Mouse (Mus musculus): ENCODE data around the gene Nexn. TPM values are rescaled to one million over a fixed set of nuclear protein-coding genes. Genes with fewer than 3 reads are reported as not detected.

Nexn gene
- polyA plus RNA-seq, 1 experiment from 2014 or later, result 3.8 TPM

DNA sequence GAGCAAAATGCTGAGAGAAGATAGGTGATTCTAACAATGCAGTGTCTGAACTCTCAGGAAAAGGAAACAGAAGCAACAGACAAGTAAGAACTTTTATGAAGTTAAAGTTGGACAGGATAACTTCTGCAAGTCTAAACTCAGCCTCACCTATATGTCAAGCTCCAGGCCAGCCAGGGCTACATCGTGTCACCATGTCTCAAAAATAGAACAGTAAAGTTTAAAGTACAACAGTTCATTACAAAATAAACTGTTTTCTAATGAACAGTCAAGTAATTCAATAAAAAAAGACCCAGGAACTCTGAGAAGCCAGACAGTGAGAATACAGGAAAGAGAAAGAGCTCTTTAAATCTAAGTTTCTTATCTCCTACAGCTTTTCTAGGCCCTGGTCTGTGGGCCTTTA lies 15.7 kb downstream of the Nexn start:
- Histone ChIP-seq H3K9me3 (no peaks in the 10 kb centered on the region), H3K4me3 (no peak overlapping the region), H3K27me3 (no peaks in the 10 kb centered on the region), H3K4me1 (replicated peaks) (no peaks in the 10 kb centered on the region), H3K4me2 (no peak overlapping the region), H3K36me3 (no peaks in the 10 kb centered on the region), H3K9ac (no peak overlapping the region), H3K27ac (no peak overlapping the region)
- WGBS, result 90% methylated on average over 1 of the region's 1 CpGs
- no peak for ATAC-seq (ENCODE audit: low FRiP score)

DNA sequence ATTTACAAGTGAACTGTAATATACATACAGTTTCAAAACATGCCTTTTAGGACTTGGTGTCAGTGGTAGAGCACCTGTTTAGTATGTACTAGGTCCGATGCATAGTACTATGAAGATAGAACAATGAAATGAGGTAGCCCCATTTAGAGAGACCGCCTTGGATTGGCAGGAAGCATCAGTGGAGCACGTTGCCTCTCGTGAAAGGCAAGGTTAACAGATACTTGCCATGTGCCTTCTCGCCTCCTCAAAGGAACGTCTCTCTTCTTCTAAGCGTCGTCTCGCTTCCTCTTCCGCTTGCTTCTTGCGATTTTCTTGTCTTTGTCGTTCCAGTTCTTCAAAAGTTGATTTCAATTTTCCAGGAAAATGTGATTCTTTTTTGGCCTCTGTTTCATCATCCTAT lies 18.4 kb downstream of the Nexn start:
- 91% methylated on average over 12 of the region's 12 CpGs for WGBS
- Histone ChIP-seq H3K4me3 (no peak overlapping the region), H3K27me3 (no peaks in the 10 kb centered on the region), H3K36me3 (no peaks in the 10 kb centered on the region), H3K9ac (no peak overlapping the region), H3K9me3 (no peaks in the 10 kb centered on the region), H3K4me1 (replicated peaks) (no peaks in the 10 kb centered on the region), H3K4me2 (no peak overlapping the region), H3K27ac (no peak overlapping the region)
- ATAC-seq (ENCODE audit: low FRiP score), result no peak

DNA sequence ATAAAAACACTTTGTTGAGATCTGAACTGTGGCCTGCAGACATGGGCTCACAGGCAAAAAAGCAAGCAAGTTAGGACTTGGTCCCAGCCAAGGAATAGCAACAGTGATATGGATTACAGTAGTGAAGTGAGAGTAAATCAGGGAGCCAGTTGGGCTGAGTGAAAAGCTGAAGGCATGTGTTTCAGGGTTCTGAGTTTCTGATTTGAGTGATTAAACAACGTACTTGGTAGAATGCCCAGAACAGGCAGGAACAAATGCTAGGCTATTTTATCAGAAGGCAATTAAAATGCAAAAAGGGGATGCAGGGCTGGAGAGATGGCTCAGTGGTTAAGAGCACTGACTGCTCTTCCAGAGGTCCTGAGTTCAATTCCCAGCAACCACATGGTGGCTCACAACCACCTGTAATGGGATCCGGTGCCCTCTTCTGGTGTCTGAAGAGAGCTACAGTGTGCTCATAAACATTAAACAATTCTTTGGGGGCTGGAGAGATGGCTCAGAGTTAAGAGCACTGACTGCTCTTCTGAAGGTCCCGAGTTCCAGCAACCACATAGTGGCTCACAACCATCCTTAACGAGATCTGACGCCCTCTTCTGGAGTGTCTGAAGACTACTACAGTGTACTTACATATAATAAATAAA lies 20.8 kb downstream of the Nexn start:
- 77% methylated on average over 5 of the region's 5 CpGs for WGBS
- H3K27ac ChIP-seq, result no peak overlapping the region
- no peak overlapping the region for H3K9ac ChIP-seq
- no peak overlapping the region for H3K4me2 ChIP-seq
- no peaks in the 10 kb centered on the region for H3K9me3 ChIP-seq
- no peaks in the 10 kb centered on the region for H3K4me1 ChIP-seq (replicated peaks)
- H3K4me3 ChIP-seq, result no peak overlapping the region
- H3K27me3 ChIP-seq, result no peaks in the 10 kb centered on the region
- H3K36me3 ChIP-seq, result no peaks in the 10 kb centered on the region
- ATAC-seq (ENCODE audit: low FRiP score), result no peak

DNA sequence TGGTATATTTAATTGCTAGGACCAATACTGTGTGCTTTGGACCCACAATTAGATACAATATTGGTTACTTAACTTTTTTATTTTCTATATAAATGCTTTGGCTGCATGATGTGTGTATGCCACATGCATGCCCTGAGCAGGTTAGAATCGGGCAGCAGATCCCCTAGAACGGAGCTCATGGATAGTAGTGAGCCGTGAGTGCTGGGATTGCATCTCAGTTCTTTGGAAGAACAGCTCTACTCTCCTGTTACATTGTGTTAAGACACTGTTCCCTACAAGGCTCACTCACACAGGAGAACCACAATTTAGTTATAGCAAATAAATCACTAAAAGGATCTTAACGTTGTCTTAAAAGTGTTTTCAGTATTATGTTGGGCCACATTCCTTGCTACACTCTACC lies 22.8 kb downstream of the Nexn start:
- Histone ChIP-seq H3K9me3 (no peaks in the 10 kb centered on the region), H3K4me3 (no peak overlapping the region), H3K9ac (no peak overlapping the region), H3K4me1 (replicated peaks) (no peaks in the 10 kb centered on the region), H3K27me3 (no peaks in the 10 kb centered on the region), H3K36me3 (peaks cover 12% of the 10 kb centered on the region), H3K4me2 (no peak overlapping the region), H3K27ac (no peak overlapping the region)
- 81% methylated on average over 4 of the region's 4 CpGs for WGBS
- no peak for ATAC-seq (ENCODE audit: low FRiP score)

DNA sequence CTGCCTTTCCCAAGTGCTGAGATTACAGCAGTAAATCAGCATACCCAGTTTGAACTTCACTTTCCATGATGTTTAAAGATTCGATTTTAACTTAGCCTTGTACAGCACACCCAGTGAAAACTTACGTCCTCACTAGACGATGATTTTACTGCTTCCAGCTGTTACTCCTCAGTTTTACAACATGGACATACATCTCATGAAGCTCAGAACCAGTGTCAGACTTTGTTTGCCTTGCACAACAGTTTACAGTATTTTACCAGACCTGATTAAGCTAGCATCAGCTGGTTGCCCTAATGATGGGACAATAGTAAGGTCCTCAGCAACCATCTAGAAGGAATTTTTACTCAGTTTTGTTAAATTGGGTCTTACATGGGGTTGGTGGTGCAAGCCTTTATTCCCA lies 25.1 kb downstream of the Nexn start:
- no peak overlapping the region for H3K9ac ChIP-seq
- ATAC-seq (ENCODE audit: low FRiP score), result no peak
- 90% methylated on average over 3 of the region's 3 CpGs for WGBS
- no peak overlapping the region for H3K4me2 ChIP-seq
- no peak overlapping the region for H3K4me3 ChIP-seq
- no peak overlapping the region for H3K27ac ChIP-seq
- H3K36me3 ChIP-seq, result peaks cover 22% of the 10 kb centered on the region
- H3K4me1 ChIP-seq (replicated peaks), result no peaks in the 10 kb centered on the region
- H3K9me3 ChIP-seq, result no peaks in the 10 kb centered on the region
- H3K27me3 ChIP-seq, result no peaks in the 10 kb centered on the region

DNA sequence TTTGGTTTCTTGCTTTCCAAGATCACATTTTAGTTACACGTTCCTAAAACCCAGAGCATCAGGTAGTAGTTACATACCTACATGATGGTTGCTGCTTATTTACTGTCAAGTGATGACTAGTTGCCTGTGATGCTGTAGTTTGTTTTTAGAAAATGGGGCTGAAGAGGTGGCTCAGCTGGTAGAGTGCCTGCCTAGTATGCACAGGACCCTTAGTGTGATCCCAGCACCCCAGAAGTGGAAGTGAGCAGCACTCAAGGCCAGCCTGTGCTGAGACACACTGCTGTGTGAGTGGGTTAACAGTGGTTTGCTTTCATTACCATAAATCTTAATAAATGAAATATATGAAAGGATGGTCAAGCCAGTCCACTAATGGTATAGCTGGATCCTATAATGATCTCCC lies 26.6 kb downstream of the Nexn start:
- H3K27me3 ChIP-seq, result no peaks in the 10 kb centered on the region
- ATAC-seq (ENCODE audit: low FRiP score), result no peak; the same call in 1 of the 2 replicates
- no peak overlapping the region for H3K27ac ChIP-seq
- H3K4me2 ChIP-seq, result no peak overlapping the region
- H3K4me3 ChIP-seq, result no peak overlapping the region
- WGBS, result 95% methylated on average over 1 of the region's 1 CpGs
- no peaks in the 10 kb centered on the region for H3K4me1 ChIP-seq (replicated peaks)
- H3K9me3 ChIP-seq, result no peaks in the 10 kb centered on the region
- H3K36me3 ChIP-seq, result peaks cover 29% of the 10 kb centered on the region
- no peak overlapping the region for H3K9ac ChIP-seq

DNA sequence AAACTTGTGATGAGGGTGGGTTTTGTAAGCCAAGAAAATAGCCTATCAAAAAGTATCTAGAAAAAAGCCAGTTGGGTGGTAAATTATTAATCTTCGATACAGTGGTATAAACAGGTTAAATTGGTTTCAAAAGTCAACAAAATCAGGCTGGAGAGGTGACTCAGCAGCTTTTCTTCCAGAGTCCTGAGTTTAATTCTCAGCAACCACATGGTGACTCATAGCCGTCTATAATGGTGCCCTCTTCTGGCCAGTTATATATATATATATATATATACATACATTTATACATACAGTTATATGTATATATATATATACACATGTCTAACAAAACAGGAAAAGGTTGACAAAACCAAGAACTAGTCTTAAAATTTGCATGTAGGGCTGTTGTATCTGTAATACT lies 27.3 kb downstream of the Nexn start:
- H3K4me2 ChIP-seq, result no peak overlapping the region
- no peaks in the 10 kb centered on the region for H3K4me1 ChIP-seq (replicated peaks)
- H3K4me3 ChIP-seq, result no peak overlapping the region
- no peak for ATAC-seq (ENCODE audit: low FRiP score)
- H3K9ac ChIP-seq, result no peak overlapping the region
- 66% methylated on average over 2 of the region's 2 CpGs for WGBS
- H3K36me3 ChIP-seq, result peaks cover 34% of the 10 kb centered on the region
- no peaks in the 10 kb centered on the region for H3K9me3 ChIP-seq
- no peaks in the 10 kb centered on the region for H3K27me3 ChIP-seq
- no peak overlapping the region for H3K27ac ChIP-seq

DNA sequence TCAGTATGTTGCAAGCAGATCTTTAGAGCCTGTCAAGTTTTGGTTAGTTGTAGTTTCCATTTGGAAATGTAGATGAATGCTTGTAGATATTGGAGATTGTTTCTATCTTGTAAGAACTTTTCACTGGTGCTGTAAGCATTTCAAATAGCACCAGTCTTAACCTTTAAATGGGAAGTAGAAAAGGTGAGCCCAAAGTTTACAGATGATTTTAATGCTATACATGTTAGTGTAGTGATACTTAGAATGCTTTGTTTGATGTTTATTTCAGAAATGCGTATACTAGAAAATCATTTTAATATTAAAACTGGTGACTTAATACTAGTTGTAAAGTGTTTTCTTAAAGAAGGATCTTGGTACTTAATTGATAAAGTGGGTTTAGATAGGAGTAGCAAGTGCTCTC lies 30.3 kb downstream of the Nexn start:
- no peak for ATAC-seq (ENCODE audit: low FRiP score)
- Histone ChIP-seq H3K36me3 (peaks cover 47% of the 10 kb centered on the region), H3K9ac (no peak overlapping the region)

DNA sequence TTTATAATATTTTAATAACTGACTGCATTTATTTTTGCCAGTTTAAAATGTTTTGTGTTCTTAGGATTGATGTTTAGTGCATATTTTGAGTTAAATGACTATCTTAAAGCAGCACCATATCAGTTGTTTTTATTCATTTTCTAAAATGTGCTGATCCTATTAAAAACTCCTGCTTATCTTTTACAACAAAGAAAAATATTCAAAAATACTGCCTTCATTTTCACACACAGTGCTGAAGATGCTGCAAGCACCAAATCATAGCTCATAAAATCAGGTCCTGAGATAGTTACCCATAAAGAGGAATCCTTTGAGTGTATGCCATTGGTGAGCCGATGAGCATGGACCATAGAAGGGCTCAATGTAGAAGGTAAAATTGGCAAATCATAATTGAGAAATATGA lies 30.9 kb downstream of the Nexn start:
- WGBS, result 93% methylated on average over 1 of the region's 1 CpGs
- peaks cover 50% of the 10 kb centered on the region for H3K36me3 ChIP-seq
- ATAC-seq (ENCODE audit: low FRiP score), result no peak
- H3K9ac ChIP-seq, result no peak overlapping the region
- H3K27ac ChIP-seq, result no peak overlapping the region
- no peaks in the 10 kb centered on the region for H3K27me3 ChIP-seq
- H3K4me1 ChIP-seq (replicated peaks), result no peaks in the 10 kb centered on the region
- no peak overlapping the region for H3K4me3 ChIP-seq
- H3K9me3 ChIP-seq, result no peaks in the 10 kb centered on the region
- no peak overlapping the region for H3K4me2 ChIP-seq

More for the DNA sequence above, 30.3 kb downstream of the Nexn start:
- Histone ChIP-seq H3K27ac (no peak overlapping the region), H3K27me3 (no peaks in the 10 kb centered on the region), H3K9me3 (no peaks in the 10 kb centered on the region), H3K4me2 (no peak overlapping the region), H3K4me1 (replicated peaks) (no peaks in the 10 kb centered on the region), H3K4me3 (no peak overlapping the region)
- 98% methylated on average over 1 of the region's 1 CpGs for WGBS

DNA sequence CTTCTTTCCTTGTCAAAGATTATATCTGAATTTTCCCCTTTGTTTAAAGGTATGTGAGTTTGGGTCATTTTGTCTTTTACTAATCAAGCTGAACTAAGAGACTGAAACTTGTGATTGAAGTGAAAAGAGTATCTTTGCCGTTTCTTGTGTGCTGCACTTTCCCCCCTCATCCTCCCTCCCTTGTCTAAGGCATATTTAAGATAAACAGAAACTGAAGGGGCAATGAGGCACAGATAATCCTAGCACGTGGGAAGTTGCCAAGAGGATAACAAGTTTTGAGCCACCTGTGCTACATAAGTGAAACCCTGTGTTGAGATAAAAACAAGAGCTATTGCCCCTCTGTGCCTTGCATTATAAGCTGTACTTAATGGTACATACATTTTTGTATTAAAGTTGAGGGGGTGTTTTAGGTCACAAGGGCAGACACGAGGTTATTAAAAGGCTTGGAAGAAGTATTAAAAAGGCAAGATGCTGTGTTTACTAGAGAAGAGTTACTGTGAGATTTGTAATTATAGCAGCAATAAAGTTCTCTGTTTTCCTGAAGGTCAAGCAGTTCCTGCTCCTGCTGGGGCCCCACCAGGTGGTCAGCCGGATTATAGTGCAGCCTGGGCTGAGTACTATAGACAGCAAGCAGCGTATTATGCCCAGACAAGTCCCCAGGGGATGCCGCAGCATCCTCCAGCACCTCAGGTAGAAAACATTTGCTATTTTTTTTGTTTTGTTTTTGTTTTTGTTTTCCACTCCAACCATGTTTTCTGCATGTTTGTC lies 34.6 kb downstream of the Nexn start:
- WGBS, result 65% methylated on average over 6 of the region's 6 CpGs

DNA sequence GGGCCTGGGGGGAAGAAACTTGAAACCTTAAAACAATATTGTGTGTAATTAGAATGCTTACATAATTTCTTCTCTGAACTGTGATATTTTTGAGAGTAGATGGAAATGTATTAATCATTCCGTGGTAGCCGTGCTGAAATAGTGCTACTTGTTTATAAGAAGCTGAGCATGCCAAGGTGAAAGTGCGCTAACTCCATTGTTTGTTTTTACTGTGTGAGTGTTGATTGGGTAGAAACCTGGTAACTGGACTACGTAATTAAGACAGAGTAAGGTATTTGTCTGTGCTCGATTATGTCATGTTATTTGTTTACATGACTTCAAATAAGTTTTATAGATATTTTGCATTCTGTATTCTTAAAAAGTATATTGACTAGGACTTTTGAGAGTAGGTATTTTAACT lies 36.9 kb downstream of the Nexn start:
- H3K4me1 ChIP-seq (replicated peaks), result no peaks in the 10 kb centered on the region
- peaks cover 69% of the 10 kb centered on the region for H3K36me3 ChIP-seq
- H3K27ac ChIP-seq, result no peak overlapping the region
- H3K9me3 ChIP-seq, result no peaks in the 10 kb centered on the region
- H3K9ac ChIP-seq, result no peak overlapping the region
- H3K4me2 ChIP-seq, result no peak overlapping the region
- no peak overlapping the region for H3K4me3 ChIP-seq
- no peak for ATAC-seq (ENCODE audit: low FRiP score)
- 92% methylated on average over 5 of the region's 5 CpGs for WGBS
- H3K27me3 ChIP-seq, result no peaks in the 10 kb centered on the region

More for the DNA sequence above, 34.6 kb downstream of the Nexn start:
- H3K4me3 ChIP-seq, result no peak overlapping the region
- no peaks in the 10 kb centered on the region for H3K4me1 ChIP-seq (replicated peaks)
- H3K4me2 ChIP-seq, result no peak overlapping the region
- no peaks in the 10 kb centered on the region for H3K9me3 ChIP-seq
- no peak for ATAC-seq (ENCODE audit: low FRiP score)
- H3K36me3 ChIP-seq, result peaks cover 57% of the 10 kb centered on the region
- no peak overlapping the region for H3K27ac ChIP-seq
- H3K27me3 ChIP-seq, result no peaks in the 10 kb centered on the region
- H3K9ac ChIP-seq, result no peak overlapping the region

DNA sequence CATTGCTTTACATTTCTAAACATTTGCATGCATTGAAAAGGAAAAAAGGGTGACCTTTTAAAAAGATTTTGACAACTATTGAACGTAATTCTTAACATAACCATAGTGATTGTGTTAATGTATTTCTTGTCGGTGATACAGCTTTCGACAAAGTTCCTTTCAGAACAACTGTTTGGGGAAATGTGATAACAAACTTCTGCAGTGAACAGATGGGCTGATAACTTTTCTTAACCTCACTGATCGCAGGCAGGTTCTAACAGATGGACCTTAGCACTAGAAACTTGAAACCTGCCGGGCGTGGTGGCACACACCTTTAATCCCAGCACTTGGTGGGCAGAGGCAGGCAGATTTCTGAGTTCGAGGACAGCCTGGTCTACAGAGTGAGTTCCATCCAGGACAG lies 37.3 kb downstream of the Nexn start:
- Histone ChIP-seq H3K4me2 (no peak overlapping the region), H3K9me3 (no peaks in the 10 kb centered on the region), H3K27ac (no peak overlapping the region), H3K4me3 (no peak overlapping the region), H3K27me3 (no peaks in the 10 kb centered on the region), H3K9ac (no peak overlapping the region), H3K4me1 (replicated peaks) (no peaks in the 10 kb centered on the region), H3K36me3 (peaks cover 72% of the 10 kb centered on the region)
- WGBS, result 97% methylated on average over 7 of the region's 7 CpGs
- ATAC-seq (ENCODE audit: low FRiP score), result no peak

DNA sequence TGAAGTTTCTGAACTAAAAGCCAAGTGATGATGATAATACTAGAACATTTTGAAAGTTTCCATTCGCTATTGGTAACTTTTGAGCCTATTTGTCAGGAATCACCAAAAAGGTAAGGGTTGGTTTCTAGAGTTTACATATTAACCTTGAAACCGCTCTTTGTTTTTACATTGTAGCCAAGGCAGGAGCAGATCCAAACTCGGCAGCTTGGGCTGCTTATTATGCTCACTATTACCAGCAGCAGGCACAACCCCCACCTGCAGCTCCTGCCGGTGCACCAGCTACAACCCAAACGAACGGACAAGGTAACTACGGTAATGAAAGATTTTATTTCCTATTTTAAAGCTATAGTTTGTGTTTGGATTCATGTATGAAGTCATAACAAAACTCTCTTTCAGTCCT lies 40.2 kb downstream of the Nexn start:
- H3K4me1 ChIP-seq (replicated peaks), result no peaks in the 10 kb centered on the region
- ATAC-seq (ENCODE audit: low FRiP score), result no peak
- 94% methylated on average over 7 of the region's 7 CpGs for WGBS
- no peaks in the 10 kb centered on the region for H3K27me3 ChIP-seq
- no peak overlapping the region for H3K4me3 ChIP-seq
- no peaks in the 10 kb centered on the region for H3K9me3 ChIP-seq
- no peak overlapping the region for H3K4me2 ChIP-seq
- H3K36me3 ChIP-seq, result peaks cover 85% of the 10 kb centered on the region
- no peak overlapping the region for H3K9ac ChIP-seq
- no peak overlapping the region for H3K27ac ChIP-seq
